Mouse (Mus musculus) neural tube, postnatal 0 days (tissue): ENCODE data around the gene Slc6a21. TPM values are rescaled to one million over a fixed set of nuclear protein-coding genes. Genes with fewer than 3 reads are reported as not detected.

Experiments used
- polyA plus RNA-seq: library from polyadenylated mRNA; unstranded; fragments of >200 nt; fragmentation: Nextera tagmentation; extraction: Ambion mirVana; gene quantifications from 2 replicates; pipeline ENCODE4 v1.2.1, GENCODE M21; 2015

Slc6a21 gene
- polyA plus RNA-seq, result not detected in 2 replicates

DNA sequence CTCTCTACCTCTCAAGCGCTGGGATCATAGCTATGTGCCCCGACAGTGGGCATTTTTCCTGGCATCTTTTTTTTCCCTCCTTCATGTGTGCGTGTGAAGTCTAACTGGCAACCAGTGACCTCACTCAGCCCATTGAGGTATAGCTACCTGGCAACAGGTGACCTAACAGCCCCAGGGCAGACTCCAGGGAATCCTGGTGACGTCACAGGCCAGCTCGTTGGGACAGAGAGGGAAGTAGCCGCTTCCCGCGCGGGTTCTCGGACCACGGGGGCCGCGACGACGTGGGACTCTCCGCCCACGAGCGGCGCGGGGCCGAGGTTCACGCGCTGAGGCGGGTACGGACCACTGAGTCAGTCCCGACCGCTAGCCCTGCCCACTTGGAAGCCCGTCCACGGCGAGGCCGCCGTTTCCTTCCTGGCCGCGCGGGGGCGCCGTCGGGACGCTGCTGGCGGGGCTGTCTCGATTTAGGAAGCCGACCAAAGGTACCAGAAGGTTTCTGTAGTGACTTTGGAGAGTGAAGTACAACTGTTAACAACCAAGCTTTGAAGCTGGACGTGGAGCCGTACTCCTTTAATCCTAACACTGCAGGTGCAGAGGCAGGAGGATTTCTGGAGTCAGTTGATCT is at the start of gene Slc6a21:
TSS of gene Slc6a21 (plus strand) at position 378 of the 625 bp plus-strand sequence.

GRCm38 (mm10) chr7:45238723-45239496 is 38.4 kb upstream of the Slc6a21 start, which contains the start of gene Cd37:
TSS of gene Cd37 (minus strand) at chr7:45239115.

GRCm38 (mm10) chr7:45240633-45241388 is 36.5 kb upstream of the Slc6a21 start, which contains the start of gene Slc6a16:
TSS of gene Slc6a16 (plus strand) at chr7:45241085.

GRCm38 (mm10) chr7:45333431-45333982 is 56.2 kb downstream of the Slc6a21 start, which contains the start of gene Trpm4:
TSS of gene Trpm4 (minus strand) at chr7:45333780.

GRCm38 (mm10) chr7:45335056-45335455 is 57.7 kb downstream of the Slc6a21 start, which contains the start of gene Hrc:
TSS of gene Hrc (plus strand) at chr7:45335290.

Other genes with a start within 250 kb of the Slc6a21 start
- 9.7 and 11.6 TPM in 2 replicates for gene Prr12, start 224.6 kb upstream of the Slc6a21 start, polyA plus RNA-seq
- gene Nosip, start 215.1 kb upstream of the Slc6a21 start, polyA plus RNA-seq, result 59.8 and 66.5 TPM in 2 replicates
- gene Prrg2, start 214.8 kb upstream of the Slc6a21 start, polyA plus RNA-seq, result 14.7 and 15.8 TPM in 2 replicates
- gene Rcn3, start 185.3 kb upstream of the Slc6a21 start, polyA plus RNA-seq, result 57.0 and 59.7 TPM in 2 replicates
- 50.0 and 59.6 TPM in 2 replicates for gene Fcgrt, start 173.7 kb upstream of the Slc6a21 start, polyA plus RNA-seq
- 748 and 784 TPM in 2 replicates for gene Rps11, start 153.1 kb upstream of the Slc6a21 start, polyA plus RNA-seq
- 715 and 776 TPM in 2 replicates for gene Rpl13a, start 148.8 kb upstream of the Slc6a21 start, polyA plus RNA-seq
- gene Gm45713, start 141.3 kb upstream of the Slc6a21 start, polyA plus RNA-seq, result 0.63 TPM in 1 of 2 replicates, not detected in the other
- gene Flt3l, start 141.1 kb upstream of the Slc6a21 start, polyA plus RNA-seq, result 2.4 and 2.9 TPM in 2 replicates
- gene Pih1d1, start 123.2 kb upstream of the Slc6a21 start, polyA plus RNA-seq, result 63.5 and 72.6 TPM in 2 replicates
- 14.5 and 17.7 TPM in 2 replicates for gene Aldh16a1, start 122.9 kb upstream of the Slc6a21 start, polyA plus RNA-seq
- 0.29 and 1.2 TPM in 2 replicates for gene Slc17a7, start 113.6 kb upstream of the Slc6a21 start, polyA plus RNA-seq
- not detected in 2 replicates for gene Gfy, start 97.9 kb upstream of the Slc6a21 start, polyA plus RNA-seq
- not detected in 2 replicates for gene Pth2, start 96.5 kb upstream of the Slc6a21 start, polyA plus RNA-seq
- gene Ccdc155, start 72.6 kb upstream of the Slc6a21 start, polyA plus RNA-seq, result 0.42 and 0.50 TPM in 2 replicates
- gene Dkkl1, start 65.4 kb upstream of the Slc6a21 start, polyA plus RNA-seq, result 27.6 and 29.1 TPM in 2 replicates
- 18.3 and 18.6 TPM in 2 replicates for gene Tead2, start 61.8 kb upstream of the Slc6a21 start, polyA plus RNA-seq
- gene Cd37, start 38.4 kb upstream of the Slc6a21 start, polyA plus RNA-seq, result 3.1 and 4.6 TPM in 2 replicates
- gene Slc6a16, start 36.4 kb upstream of the Slc6a21 start, polyA plus RNA-seq, result 2.2 and 2.6 TPM in 2 replicates
- gene Trpm4, start 56.3 kb downstream of the Slc6a21 start, polyA plus RNA-seq, result 11.8 and 12.6 TPM in 2 replicates
- gene Hrc, start 57.8 kb downstream of the Slc6a21 start, polyA plus RNA-seq, result 0.52 and 0.62 TPM in 2 replicates
- 33.9 and 35.6 TPM in 2 replicates for gene Ppfia3, start 89.5 kb downstream of the Slc6a21 start, polyA plus RNA-seq
- gene Lin7b, start 93.1 kb downstream of the Slc6a21 start, polyA plus RNA-seq, result 111 and 123 TPM in 2 replicates
- 146 and 152 TPM in 2 replicates for gene Snrnp70, start 118.2 kb downstream of the Slc6a21 start, polyA plus RNA-seq
- not detected in 2 replicates for gene Kcna7, start 128.1 kb downstream of the Slc6a21 start, polyA plus RNA-seq
- 0.10 TPM in 1 of 2 replicates, not detected in the other for gene Ntf5, start 136.2 kb downstream of the Slc6a21 start, polyA plus RNA-seq
- gene Lhb, start 143.3 kb downstream of the Slc6a21 start, polyA plus RNA-seq, result 0.37 and 0.48 TPM in 2 replicates
- gene Gys1, start 157.3 kb downstream of the Slc6a21 start, polyA plus RNA-seq, result 16.4 and 18.9 TPM in 2 replicates
- gene Ruvbl2, start 160.6 kb downstream of the Slc6a21 start, polyA plus RNA-seq, result 83.2 and 91.0 TPM in 2 replicates
- 3,929 and 4,285 TPM in 2 replicates for gene Ftl1, start 182.4 kb downstream of the Slc6a21 start, polyA plus RNA-seq
- gene Bax, start 189.4 kb downstream of the Slc6a21 start, polyA plus RNA-seq, result 248 and 251 TPM in 2 replicates
- gene Tulp2, start 204.4 kb downstream of the Slc6a21 start, polyA plus RNA-seq, result 0.29 and 0.49 TPM in 2 replicates
- gene Gm45808, start 209.3 kb downstream of the Slc6a21 start, polyA plus RNA-seq, result not detected in 2 replicates
- 5.4 and 5.5 TPM in 2 replicates for gene Dhdh, start 211.3 kb downstream of the Slc6a21 start, polyA plus RNA-seq
- gene Nucb1, start 232.9 kb downstream of the Slc6a21 start, polyA plus RNA-seq, result 143 and 157 TPM in 2 replicates
- 18.4 and 20.1 TPM in 2 replicates for gene Ppp1r15a, start 248.8 kb downstream of the Slc6a21 start, polyA plus RNA-seq
- gene Plekha4, start 248.8 kb downstream of the Slc6a21 start, polyA plus RNA-seq, result 5.5 and 6.7 TPM in 2 replicates